Mouse (Mus musculus) embryonic facial prominence, embryonic 13.5 days (tissue): ENCODE data around the gene Soga3. TPM values are rescaled to one million over a fixed set of nuclear protein-coding genes. Genes with fewer than 3 reads are reported as not detected.

Source experiments
- ATAC-seq: fragments of 200-750 bp; cut with Nextera tagmentation; 2 replicates; pipeline ENCODE4 v1.8.0; 2017; ENCODE audit warnings: low read depth; ENCODE audit not compliant: insufficient number of reproducible peaks, insufficient read depth, low FRiP score, low TSS enrichment
- H3K27ac ChIP-seq: fragments of 300-500 bp; sonication (generic); 2 replicates; pipeline ENCODE4 v1.5.1; 2015; ENCODE audit warnings: moderate library complexity, mild to moderate bottlenecking, inconsistent platforms
- H3K27me3 ChIP-seq: fragments of 300-500 bp; sonication (generic); 2 replicates; pipeline ENCODE4 v1.6.1; 2015; ENCODE audit warnings: mild to moderate bottlenecking, inconsistent platforms
- H3K36me3 ChIP-seq: fragments of 300-500 bp; sonication (generic); 2 replicates; pipeline ENCODE4 v1.6.1; 2015; ENCODE audit warnings: mild to moderate bottlenecking, inconsistent platforms
- H3K4me1 ChIP-seq: fragments of 300-500 bp; sonication (generic); 2 replicates; pipeline ENCODE4 v1.6.1; 2015; ENCODE audit warnings: inconsistent platforms
- H3K4me2 ChIP-seq: fragments of 300-500 bp; sonication (generic); 2 replicates; pipeline ENCODE4 v1.6.1; 2015; ENCODE audit warnings: moderate library complexity, mild to moderate bottlenecking, inconsistent platforms
- H3K4me3 ChIP-seq: fragments of 300-500 bp; sonication (generic); 2 replicates; pipeline ENCODE4 v1.5.1; 2015; ENCODE audit warnings: mild to moderate bottlenecking, inconsistent platforms
- H3K9ac ChIP-seq: fragments of 300-500 bp; sonication (generic); 2 replicates; pipeline ENCODE4 v1.6.1; 2015; ENCODE audit warnings: mild to moderate bottlenecking, inconsistent platforms
- H3K9me3 ChIP-seq: fragments of 300-500 bp; sonication (generic); 2 replicates; pipeline ENCODE4 v1.6.1; 2016; ENCODE audit warnings: inconsistent platforms
- WGBS: fragments of 180-500 bp; shearing (Covaris S2); methylation state at CpG from one replicate; pipeline ENCODE4 v1.1.7; 2015; ENCODE audit warnings: mixed read lengths; 5-methylcytosine and 5-hydroxymethylcytosine counted together
- polyA plus RNA-seq: library from polyadenylated mRNA; unstranded; fragments of >200 nt; fragmentation: Nextera tagmentation; extraction: Ambion mirVana; gene quantifications from 2 replicates; pipeline ENCODE4 v1.2.1, GENCODE M21; 2015

Gene Soga3
- polyA plus RNA-seq, 1 experiment from 2014 or later, result 3.8 TPM

DNA sequence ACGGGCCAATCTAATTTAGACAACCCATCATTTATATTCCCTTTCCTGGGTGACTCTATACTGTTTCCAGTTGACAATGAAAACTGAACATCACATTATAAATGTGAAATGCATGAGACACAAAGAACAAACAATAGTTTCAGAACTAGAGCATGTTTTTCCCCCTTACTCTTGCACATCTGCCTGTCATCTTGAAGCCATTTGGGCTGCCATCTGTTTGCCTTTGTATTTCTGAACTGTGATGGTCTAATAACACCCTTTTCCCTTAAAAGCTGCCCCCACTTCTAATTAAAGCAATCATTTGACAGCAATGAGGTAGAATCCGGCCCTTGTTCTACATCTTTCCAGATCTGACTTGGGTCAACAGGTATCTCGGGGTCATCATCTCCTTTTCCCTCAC is 32.0 kb downstream of the Soga3 start:
- Histone ChIP-seq H3K36me3 (no peaks in the 10 kb centered on the region), H3K4me1 (no peaks in the 10 kb centered on the region), H3K9me3 (no peaks in the 10 kb centered on the region), H3K9ac (no peak overlapping the region), H3K27me3 (no peaks in the 10 kb centered on the region), H3K27ac (no peak overlapping the region), H3K4me2 (no peak overlapping the region), H3K4me3 (no peak overlapping the region)
- WGBS, result 49% methylated on average over 3 of the region's 3 CpGs
- ATAC-seq, result no peak

DNA sequence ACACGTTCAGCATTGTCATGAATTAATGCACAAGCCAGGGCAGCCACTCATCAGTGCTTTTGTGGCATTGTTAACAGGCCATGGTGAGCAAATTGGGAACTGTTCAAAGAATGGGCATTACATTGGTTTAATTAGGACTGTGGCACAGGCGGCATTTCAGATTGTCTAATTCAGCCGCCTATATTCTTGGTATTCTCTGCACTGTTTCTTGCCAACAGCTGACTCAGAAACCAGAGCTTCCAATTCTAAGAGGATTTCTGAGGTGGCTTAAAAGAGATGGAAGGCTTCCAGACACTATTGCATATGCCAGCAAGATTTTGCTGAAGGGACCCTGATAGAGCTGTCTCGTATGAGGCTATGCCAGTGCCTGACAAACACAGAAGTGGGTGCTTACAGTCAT is 33.2 kb downstream of the Soga3 start:
- H3K36me3 ChIP-seq, result no peaks in the 10 kb centered on the region
- no peak overlapping the region for H3K4me2 ChIP-seq
- no peak overlapping the region for H3K4me3 ChIP-seq
- no peaks in the 10 kb centered on the region for H3K27me3 ChIP-seq
- H3K27ac ChIP-seq, result no peak overlapping the region
- no peak for ATAC-seq
- H3K9me3 ChIP-seq, result no peaks in the 10 kb centered on the region
- no peak overlapping the region for H3K9ac ChIP-seq
- WGBS, result 85% methylated on average over 4 of the region's 4 CpGs
- no peaks in the 10 kb centered on the region for H3K4me1 ChIP-seq

DNA sequence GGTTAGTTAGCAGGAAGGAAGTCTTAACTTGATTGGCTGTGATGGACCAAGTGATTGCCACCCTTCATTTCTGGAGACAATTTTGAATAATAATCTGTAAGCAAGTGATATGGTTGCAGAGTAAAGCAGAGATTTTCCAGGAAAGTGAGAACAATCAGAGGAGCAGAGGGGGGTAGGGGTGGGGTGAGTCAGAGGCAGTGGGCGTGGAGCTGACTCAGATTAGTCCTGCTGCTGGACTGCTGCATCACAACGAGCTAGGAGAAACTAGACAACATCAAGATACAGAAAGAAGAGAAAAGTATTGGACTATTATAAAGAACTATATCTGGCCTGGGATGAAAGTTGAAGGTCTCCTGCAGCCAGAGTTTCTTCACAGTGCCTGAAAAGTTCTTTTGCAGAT is 34.4 kb downstream of the Soga3 start:
- no peak overlapping the region for H3K27ac ChIP-seq
- no peaks in the 10 kb centered on the region for H3K36me3 ChIP-seq
- no peak overlapping the region for H3K4me2 ChIP-seq
- H3K4me3 ChIP-seq, result no peak overlapping the region
- ATAC-seq, result no peak
- H3K4me1 ChIP-seq, result no peaks in the 10 kb centered on the region
- no peaks in the 10 kb centered on the region for H3K9me3 ChIP-seq
- H3K9ac ChIP-seq, result no peak overlapping the region
- 45% methylated on average over 2 of the region's 2 CpGs for WGBS
- H3K27me3 ChIP-seq, result no peaks in the 10 kb centered on the region

DNA sequence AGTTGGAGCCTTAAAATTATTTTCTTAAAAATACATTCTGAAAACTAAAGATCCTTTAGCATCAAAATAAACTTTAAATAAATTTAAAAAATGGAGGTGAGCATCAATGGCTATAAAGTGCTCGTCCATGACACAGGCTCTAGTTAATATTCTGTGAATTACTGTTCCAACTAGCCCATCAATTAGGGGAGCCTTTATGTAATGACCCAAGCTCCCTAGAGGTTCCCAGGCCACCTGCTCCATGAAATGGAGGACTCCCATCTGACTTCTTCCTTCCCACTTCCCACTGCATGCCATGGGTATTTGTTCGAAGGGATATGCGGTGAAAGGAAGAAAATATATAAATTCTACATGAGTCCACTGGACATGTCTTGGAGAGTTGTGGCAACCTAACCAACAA is 36.6 kb downstream of the Soga3 start:
- WGBS, result 89% methylated on average over 3 of the region's 3 CpGs

DNA sequence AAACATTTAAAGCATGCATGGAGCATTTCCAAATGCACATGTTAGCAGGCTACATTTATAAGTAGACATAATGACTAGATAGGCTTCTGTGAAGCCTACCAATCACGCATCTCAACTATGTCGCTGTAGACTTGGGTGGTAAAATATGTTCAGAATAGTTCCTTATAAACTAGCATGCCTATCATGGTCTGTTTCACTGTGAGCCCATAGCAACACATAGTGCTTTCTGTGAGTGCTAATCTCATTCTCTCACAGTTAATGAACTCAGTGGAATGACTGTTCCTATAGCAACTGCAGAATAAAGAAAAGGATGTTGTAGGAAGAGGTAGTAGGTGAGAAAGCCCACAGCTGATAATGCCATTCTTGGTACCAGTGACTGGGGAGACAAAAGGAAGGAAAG is 37.4 kb downstream of the Soga3 start:
- 88% methylated on average over 2 of the region's 2 CpGs for WGBS
- H3K27ac ChIP-seq, result no peak overlapping the region
- H3K36me3 ChIP-seq, result no peaks in the 10 kb centered on the region
- H3K4me1 ChIP-seq, result no peaks in the 10 kb centered on the region
- H3K27me3 ChIP-seq, result no peaks in the 10 kb centered on the region
- no peak overlapping the region for H3K4me2 ChIP-seq
- H3K4me3 ChIP-seq, result no peak overlapping the region
- no peak for ATAC-seq
- no peak overlapping the region for H3K9ac ChIP-seq
- H3K9me3 ChIP-seq, result no peaks in the 10 kb centered on the region

More for the DNA sequence above, 36.6 kb downstream of the Soga3 start:
- no peak for ATAC-seq
- Histone ChIP-seq H3K27me3 (no peaks in the 10 kb centered on the region), H3K27ac (no peak overlapping the region), H3K4me3 (no peak overlapping the region), H3K9me3 (no peaks in the 10 kb centered on the region), H3K4me1 (no peaks in the 10 kb centered on the region), H3K9ac (no peak overlapping the region), H3K36me3 (no peaks in the 10 kb centered on the region), H3K4me2 (no peak overlapping the region)

DNA sequence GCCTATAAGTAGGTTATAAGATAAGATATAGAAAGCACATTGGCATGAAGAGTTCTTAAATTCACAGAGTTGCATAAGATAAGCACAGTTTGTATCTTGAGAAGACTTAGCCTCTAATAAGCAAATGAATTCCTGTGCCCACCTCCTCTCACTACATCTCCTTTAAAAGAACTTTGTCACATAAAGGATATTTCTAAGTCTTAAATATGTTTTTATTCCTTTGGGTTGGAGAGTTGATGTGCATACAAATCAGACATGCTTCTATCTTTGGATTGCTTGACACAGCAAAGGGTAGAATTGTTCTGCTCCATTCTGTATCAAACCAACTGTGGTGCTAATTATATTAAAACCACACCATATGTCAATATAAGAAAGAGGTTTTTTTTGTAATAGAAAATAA is 50.1 kb downstream of the Soga3 start:
- peaks cover 7% of the 10 kb centered on the region; the same call in 1 of the 2 replicates for H3K36me3 ChIP-seq
- no peak overlapping the region for H3K4me3 ChIP-seq
- H3K9ac ChIP-seq, result no peak overlapping the region
- no peak overlapping the region for H3K27ac ChIP-seq
- H3K27me3 ChIP-seq, result no peaks in the 10 kb centered on the region
- no peaks in the 10 kb centered on the region for H3K4me1 ChIP-seq
- H3K9me3 ChIP-seq, result peaks cover 5% of the 10 kb centered on the region; the same call in 1 of the 2 replicates
- H3K4me2 ChIP-seq, result no peak overlapping the region
- no peak for ATAC-seq

DNA sequence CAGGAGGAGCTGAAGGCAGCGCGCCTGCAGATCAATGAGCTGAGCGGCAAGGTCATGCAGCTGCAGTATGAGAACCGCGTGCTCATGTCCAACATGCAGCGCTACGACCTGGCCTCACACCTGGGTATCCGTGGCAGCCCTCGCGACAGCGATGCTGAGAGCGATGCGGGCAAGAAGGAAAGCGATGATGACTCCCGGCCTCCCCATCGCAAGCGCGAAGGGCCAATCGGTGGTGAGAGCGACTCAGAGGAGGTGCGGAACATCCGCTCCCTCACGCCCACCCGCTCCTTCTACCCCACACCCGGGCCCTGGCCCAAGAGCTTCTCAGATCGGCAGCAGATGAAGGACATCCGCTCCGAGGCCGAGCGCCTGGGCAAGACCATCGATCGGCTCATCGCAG is 53.2 kb downstream of the Soga3 start:
- Histone ChIP-seq H3K27me3 (no peaks in the 10 kb centered on the region), H3K4me2 (no peak overlapping the region), H3K4me1 (no peaks in the 10 kb centered on the region), H3K27ac (no peak overlapping the region), H3K9ac (no peak overlapping the region), H3K9me3 (peaks cover 5% of the 10 kb centered on the region; the same call in 1 of the 2 replicates), H3K36me3 (peaks cover 7% of the 10 kb centered on the region; the same call in 1 of the 2 replicates), H3K4me3 (no peak overlapping the region)
- 96% methylated on average over 33 of the region's 33 CpGs for WGBS
- ATAC-seq, result no peak

DNA sequence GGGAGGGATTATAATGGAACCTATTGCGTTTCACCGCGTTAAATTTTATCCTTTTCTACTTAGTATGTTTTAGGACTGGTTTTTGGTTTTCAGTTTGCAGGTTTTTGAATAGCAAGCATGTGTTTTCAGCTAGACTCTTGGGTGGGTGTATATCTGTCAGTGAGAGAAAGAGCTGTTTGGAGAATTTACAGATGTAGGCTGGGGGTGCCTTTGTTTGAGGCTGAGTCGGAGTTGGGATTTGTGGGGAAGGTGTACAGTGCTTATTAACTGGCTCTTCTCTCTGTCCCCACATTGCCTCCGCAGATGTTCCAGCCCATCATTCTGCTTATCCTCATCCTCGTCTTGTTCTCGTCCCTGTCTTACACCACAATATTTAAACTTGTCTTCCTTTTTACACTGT is 55.0 kb downstream of the Soga3 start, which contains the start of gene Gm49353:
TSS of gene Gm49353 (plus strand) at position 313 of the 400 bp plus-strand sequence.
- H3K4me2 ChIP-seq, result no peak within 1 kb of the TSS
- H3K9ac ChIP-seq, result no peak within 1 kb of the TSS
- H3K36me3 ChIP-seq, result peaks cover 7% of the 10 kb centered on the region; the same call in 1 of the 2 replicates
- no peaks in the 10 kb centered on the region for H3K27me3 ChIP-seq
- ATAC-seq, result no peak
- no peak within 1 kb of the TSS for H3K4me3 ChIP-seq
- H3K27ac ChIP-seq, result no peak within 1 kb of the TSS
- WGBS, result 88% methylated on average over 7 of the region's 7 CpGs
- peaks cover 5% of the 10 kb centered on the region; the same call in 1 of the 2 replicates for H3K9me3 ChIP-seq
- H3K4me1 ChIP-seq, result no peaks in the 10 kb centered on the region

DNA sequence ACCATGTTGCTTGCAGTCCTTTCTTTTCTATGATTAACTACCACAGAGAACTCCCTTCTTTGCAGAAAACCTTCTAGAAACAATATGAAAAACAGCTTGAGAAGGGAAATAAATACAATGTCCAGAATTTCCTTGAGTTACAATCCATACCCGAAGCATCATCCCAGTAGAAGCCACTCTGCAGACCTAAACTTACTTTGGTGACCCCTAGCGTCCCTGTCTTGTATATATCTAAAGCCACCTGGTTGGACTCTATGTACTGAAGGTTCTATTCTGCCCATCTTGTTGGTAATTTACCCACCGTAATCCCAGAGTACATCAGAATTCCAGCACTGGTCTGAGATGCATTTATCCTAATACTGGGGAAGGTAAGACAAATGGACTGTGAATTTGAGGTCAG is 56.2 kb downstream of the Soga3 start:
- H3K4me3 ChIP-seq, result no peak overlapping the region
- H3K4me1 ChIP-seq, result no peaks in the 10 kb centered on the region
- peaks cover 7% of the 10 kb centered on the region; the same call in 1 of the 2 replicates for H3K36me3 ChIP-seq
- H3K9me3 ChIP-seq, result peaks cover 5% of the 10 kb centered on the region; the same call in 1 of the 2 replicates
- no peak for ATAC-seq
- WGBS, result 78% methylated on average over 3 of the region's 3 CpGs
- no peaks in the 10 kb centered on the region for H3K27me3 ChIP-seq
- H3K9ac ChIP-seq, result no peak overlapping the region
- no peak overlapping the region for H3K4me2 ChIP-seq
- no peak overlapping the region for H3K27ac ChIP-seq

DNA sequence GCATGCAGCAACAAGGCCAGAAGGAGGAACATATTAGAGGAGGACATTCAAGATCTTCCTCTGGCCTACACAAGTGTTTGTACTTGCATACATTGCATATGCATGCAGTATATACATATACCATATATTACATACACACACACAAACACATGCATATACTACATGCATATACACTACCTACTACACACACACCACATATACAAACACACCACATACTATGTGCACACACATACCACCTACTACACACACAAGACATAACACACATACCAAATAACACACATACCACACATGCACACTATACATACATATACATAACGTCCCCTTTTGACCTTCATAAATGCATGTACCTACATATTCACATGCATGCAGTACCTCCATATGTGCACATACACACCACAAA is 57.0 kb downstream of the Soga3 start:
- ATAC-seq, result no peak
- no peak overlapping the region for H3K4me2 ChIP-seq
- H3K4me1 ChIP-seq, result no peaks in the 10 kb centered on the region
- H3K36me3 ChIP-seq, result peaks cover 7% of the 10 kb centered on the region; the same call in 1 of the 2 replicates
- no peaks in the 10 kb centered on the region for H3K27me3 ChIP-seq
- H3K27ac ChIP-seq, result no peak overlapping the region
- no peak overlapping the region for H3K4me3 ChIP-seq
- H3K9ac ChIP-seq, result no peak overlapping the region
- H3K9me3 ChIP-seq, result peaks cover 5% of the 10 kb centered on the region; the same call in 1 of the 2 replicates
- 83% methylated on average over 1 of the region's 1 CpGs for WGBS

DNA sequence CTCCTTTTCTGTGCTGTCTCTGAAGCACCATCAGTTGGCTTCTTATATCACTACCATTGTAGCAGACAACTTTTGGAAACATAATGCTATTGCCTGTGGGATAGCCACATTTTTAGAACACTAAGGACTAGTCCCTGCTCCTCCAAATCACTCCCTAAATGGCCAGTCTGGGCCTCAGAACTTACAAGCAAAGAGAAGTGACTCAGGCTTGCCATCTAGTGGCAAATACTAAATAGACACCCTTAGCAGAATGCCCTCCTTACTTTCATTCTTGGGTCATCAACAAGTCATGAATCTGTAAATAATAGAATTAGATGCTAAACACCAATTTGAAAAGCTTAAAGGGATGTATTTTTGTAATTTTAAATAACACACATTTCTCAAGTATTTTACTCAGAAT is 63.1 kb downstream of the Soga3 start:
- Histone ChIP-seq H3K9me3 (no peaks in the 10 kb centered on the region), H3K27me3 (no peaks in the 10 kb centered on the region), H3K4me1 (0 out of 2 replicates have a peak, but pooled peaks cover 5% of the 10 kb centered on the region), H3K4me2 (no peak overlapping the region), H3K9ac (no peak overlapping the region), H3K27ac (no peak overlapping the region), H3K4me3 (no peak overlapping the region), H3K36me3 (no peaks in the 10 kb centered on the region)
- ATAC-seq, result 0 out of 2 replicates have a peak, but pooled peaks have one; percentile 37

DNA sequence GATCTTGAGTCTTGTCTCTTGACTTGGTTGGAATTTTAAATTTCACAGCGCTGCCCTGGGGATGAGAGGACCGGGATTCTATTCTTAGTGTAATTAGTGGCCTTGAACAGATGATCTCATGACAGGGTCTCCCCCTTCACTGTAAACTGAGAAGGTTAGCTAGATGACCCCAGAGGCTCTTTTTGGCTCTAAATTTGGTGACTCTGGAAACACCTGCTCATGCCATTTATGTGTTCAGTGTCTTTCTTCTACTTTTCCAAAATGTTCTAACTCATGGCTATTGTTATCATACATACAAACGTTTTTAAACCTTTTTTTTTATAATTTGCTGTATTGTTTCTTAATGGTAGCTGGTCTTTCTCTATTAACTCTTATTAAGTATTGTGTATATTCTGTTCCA is 65.1 kb downstream of the Soga3 start:
- Histone ChIP-seq H3K9ac (no peak overlapping the region), H3K27ac (no peak overlapping the region), H3K9me3 (no peaks in the 10 kb centered on the region), H3K4me3 (no peak overlapping the region), H3K36me3 (no peaks in the 10 kb centered on the region), H3K27me3 (no peaks in the 10 kb centered on the region), H3K4me1 (0 out of 2 replicates have a peak, but pooled peaks cover 7% of the 10 kb centered on the region), H3K4me2 (no peak overlapping the region)
- 31% methylated on average over 3 of the region's 3 CpGs for WGBS
- ATAC-seq, result no peak
